Mouse (Mus musculus): ENCODE data around the gene H2-Ab1.

The H2-Ab1 gene

GRCm38 (mm10) chr17:34239601-34240041, 17.9 kb upstream of the H2-Ab1 start:
- DNase-seq (ENCODE audit: low spot score) = no peak

GRCm38 (mm10) chr17:34240366-34240765, 17.1 kb upstream of the H2-Ab1 start:
- DNase-seq (ENCODE audit: low spot score) = no peak

- no peak for DNase-seq (ENCODE audit: low spot score)
Measured at GRCm38 (mm10) chr17:34240916-34241315, 16.6 kb upstream of the H2-Ab1 start.

GRCm38 (mm10) chr17:34244656-34245055, 12.8 kb upstream of the H2-Ab1 start:
- no peak for DNase-seq (ENCODE audit: low spot score)

- no peak for DNase-seq (ENCODE audit: low spot score)
Measured at GRCm38 (mm10) chr17:34247047-34247446, 10.4 kb upstream of the H2-Ab1 start.

- no peak for DNase-seq (ENCODE audit: low spot score)
Measured at GRCm38 (mm10) chr17:34248764-34249163, 8.7 kb upstream of the H2-Ab1 start.

GRCm38 (mm10) chr17:34249361-34249760, 8.1 kb upstream of the H2-Ab1 start:
- no peak for DNase-seq (ENCODE audit: low spot score)

GRCm38 (mm10) chr17:34249878-34250277, 7.6 kb upstream of the H2-Ab1 start:
- DNase-seq (ENCODE audit: low spot score) = no peak

GRCm38 (mm10) chr17:34251666-34252065, 5.8 kb upstream of the H2-Ab1 start:
- DNase-seq (ENCODE audit: low spot score) = no peak

- no peak for DNase-seq (ENCODE audit: low spot score)
Measured at GRCm38 (mm10) chr17:34256501-34256900, 988 bp upstream of the H2-Ab1 start.

- DNase-seq (ENCODE audit: low spot score) = no peak
Measured at GRCm38 (mm10) chr17:34260551-34260950, 3.1 kb downstream of the H2-Ab1 start.

GRCm38 (mm10) chr17:34261502-34261901, 4.0 kb downstream of the H2-Ab1 start:
- DNase-seq (ENCODE audit: low spot score) = no peak

GRCm38 (mm10) chr17:34263068-34263467, 5.6 kb downstream of the H2-Ab1 start:
- DNase-seq (ENCODE audit: low spot score) = no peak

- DNase-seq (ENCODE audit: low spot score) = no peak
Measured at GRCm38 (mm10) chr17:34263811-34264371, 6.4 kb downstream of the H2-Ab1 start.

- DNase-seq (ENCODE audit: low spot score) = no peak
Measured at GRCm38 (mm10) chr17:34264452-34265351, 7.2 kb downstream of the H2-Ab1 start.

- no peak for DNase-seq (ENCODE audit: low spot score)
Measured at GRCm38 (mm10) chr17:34268262-34268661, 10.8 kb downstream of the H2-Ab1 start.

- DNase-seq (ENCODE audit: low spot score) = no peak
Measured at GRCm38 (mm10) chr17:34268748-34269147, 11.3 kb downstream of the H2-Ab1 start.

- DNase-seq (ENCODE audit: low spot score) = no peak
Measured at GRCm38 (mm10) chr17:34269817-34270216, 12.3 kb downstream of the H2-Ab1 start.

GRCm38 (mm10) chr17:34270230-34270629, 12.7 kb downstream of the H2-Ab1 start:
- DNase-seq (ENCODE audit: low spot score) = no peak

GRCm38 (mm10) chr17:34270940-34271339, 13.5 kb downstream of the H2-Ab1 start:
- no peak for DNase-seq (ENCODE audit: low spot score)

- DNase-seq (ENCODE audit: low spot score) = no peak
Measured at GRCm38 (mm10) chr17:34272102-34272501, 14.6 kb downstream of the H2-Ab1 start.

- no peak for DNase-seq (ENCODE audit: low spot score)
Measured at GRCm38 (mm10) chr17:34280499-34281038, 23.1 kb downstream of the H2-Ab1 start.

- no peak for DNase-seq (ENCODE audit: low spot score)
Measured at GRCm38 (mm10) chr17:34281836-34282235, 24.3 kb downstream of the H2-Ab1 start.
